Mouse (Mus musculus) forebrain, embryonic 15.5 days (tissue): ENCODE data around the gene Nccrp1. TPM values are rescaled to one million over a fixed set of nuclear protein-coding genes. Genes with fewer than 3 reads are reported as not detected.
"Not testable (repeated sequence)": the region's sequence is repeated elsewhere in the genome, so short reads cannot be mapped to it uniquely, and the experiment has no call there.

Experiments used
- ATAC-seq: fragments of 200-750 bp; cut with Nextera tagmentation; replicated peaks from 2 replicates; pipeline ENCODE4 v1.8.0; 2017; ENCODE audit warnings: mild to moderate bottlenecking, moderate TSS enrichment, moderate library complexity
- H3K27ac ChIP-seq: fragments of 300-500 bp; sonication (generic); replicated peaks from 2 replicates; pipeline ENCODE4 v1.5.1; 2015; ENCODE audit warnings: mild to moderate bottlenecking, inconsistent platforms
- H3K27me3 ChIP-seq: fragments of 300-500 bp; sonication (generic); 2 replicates; pipeline ENCODE4 v1.6.1; 2015; ENCODE audit warnings: inconsistent platforms
- H3K36me3 ChIP-seq: fragments of 300-500 bp; sonication (generic); 2 replicates; pipeline ENCODE4 v1.6.1; 2015; ENCODE audit warnings: mild to moderate bottlenecking, inconsistent platforms
- H3K4me1 ChIP-seq: fragments of 300-500 bp; sonication (generic); 2 replicates; pipeline ENCODE4 v1.6.1; 2015; ENCODE audit warnings: inconsistent platforms
- H3K4me2 ChIP-seq: fragments of 300-500 bp; sonication (generic); replicated peaks from 2 replicates; pipeline ENCODE4 v1.6.1; 2015; ENCODE audit warnings: mild to moderate bottlenecking, inconsistent platforms
- H3K4me3 ChIP-seq: fragments of 300-500 bp; sonication (generic); 2 replicates; pipeline ENCODE4 v1.5.1; 2015; ENCODE audit warnings: mild to moderate bottlenecking, inconsistent platforms
- H3K9ac ChIP-seq: fragments of 300-500 bp; sonication (generic); replicated peaks from 2 replicates; pipeline ENCODE4 v1.6.1; 2015; ENCODE audit warnings: mild to moderate bottlenecking, inconsistent platforms
- H3K9me3 ChIP-seq: fragments of 300-500 bp; sonication (generic); 2 replicates; pipeline ENCODE4 v1.6.1; 2016; ENCODE audit warnings: inconsistent platforms
- WGBS: fragments of 180-500 bp; shearing (Covaris S2); methylation state at CpG from one replicate; pipeline ENCODE4 v1.1.7; 2015; ENCODE audit warnings: mixed read lengths; 5-methylcytosine and 5-hydroxymethylcytosine counted together
- polyA plus RNA-seq: library from polyadenylated mRNA; unstranded; fragments of >200 nt; fragmentation: Nextera tagmentation; extraction: Ambion mirVana; gene quantifications from 2 replicates; pipeline ENCODE4 v1.2.1, GENCODE M21; 2015

The Nccrp1 gene
- polyA plus RNA-seq, 1 experiment from 2014 or later: not detected

- ATAC-seq: no peak
- Histone ChIP-seq H3K27ac (no peak overlapping the region), H3K9me3 (no peaks in the 10 kb centered on the region)
These were observed 1.8 kb downstream of the Nccrp1 start for GRCm38 (mm10) chr7:28545048-28545890.

DNA sequence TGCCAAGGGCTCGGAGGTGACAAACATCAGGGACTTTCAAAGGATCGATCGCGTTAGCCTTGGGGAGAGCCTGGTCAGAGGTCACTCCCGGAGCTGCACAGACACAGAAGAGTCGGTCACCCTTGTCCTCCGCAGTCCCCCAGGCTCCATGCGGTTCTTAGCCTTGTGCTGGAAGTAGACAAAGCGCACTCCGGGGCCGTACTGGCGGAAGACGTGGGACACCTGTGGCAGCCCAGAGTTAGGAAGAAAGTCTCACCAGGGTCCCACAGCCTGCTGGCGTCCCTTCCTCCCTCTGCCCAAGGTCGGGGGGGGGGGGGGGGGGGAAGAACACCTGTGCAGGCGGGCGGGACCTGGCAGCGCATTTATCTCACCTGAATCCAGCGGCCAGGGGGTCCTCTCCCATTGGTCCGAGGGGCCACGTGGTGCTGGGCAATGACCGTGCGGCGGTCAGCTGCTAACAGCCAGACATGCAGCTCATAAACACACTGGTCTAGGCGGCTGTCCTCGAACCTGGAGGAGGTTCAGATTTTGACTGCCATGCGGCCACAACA lies 2.9 kb downstream of the Nccrp1 start:
- WGBS: 5% methylated on average over 26 of the region's 27 CpGs

More at GRCm38 (mm10) chr7:28545048-28545890, 1.8 kb downstream of the Nccrp1 start:
- H3K36me3 ChIP-seq: no peaks in the 10 kb centered on the region
- H3K4me3 ChIP-seq: no peak overlapping the region
- H3K4me2 ChIP-seq: no peak overlapping the region
- 26% methylated on average over 14 of the region's 14 CpGs for WGBS
- no peak overlapping the region for H3K9ac ChIP-seq
- peaks cover 16% of the 10 kb centered on the region for H3K4me1 ChIP-seq
- peaks cover 35% of the 10 kb centered on the region for H3K27me3 ChIP-seq

DNA sequence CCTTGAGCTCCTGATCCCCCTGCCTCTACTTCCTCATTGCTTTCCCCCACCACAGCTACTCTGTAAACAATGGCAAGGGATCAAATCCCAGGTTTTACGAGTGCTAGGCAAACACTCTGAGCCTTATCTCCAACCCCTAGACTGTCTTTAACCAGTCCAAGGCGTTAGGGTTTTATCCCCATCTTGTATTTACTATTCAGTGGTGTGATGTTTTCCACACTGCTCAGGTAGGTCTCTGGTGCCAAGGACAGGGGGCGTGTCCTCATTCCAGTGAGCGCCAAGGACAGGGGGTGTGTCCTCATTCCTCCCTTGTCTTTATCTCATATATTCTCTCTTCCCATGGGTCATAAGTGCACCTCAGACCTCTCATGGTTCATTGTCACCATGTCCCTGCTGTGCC lies 6.5 kb downstream of the Nccrp1 start, which contains the start of gene Sycn:
Sycn (plus strand) TSS at position 360 of the 400 bp plus-strand sequence.
- no peak for ATAC-seq
- peaks cover 7% of the 10 kb centered on the region; the same call in 1 of the 2 replicates for H3K4me1 ChIP-seq
- 90% methylated on average over 4 of the region's 4 CpGs for WGBS

More for the DNA sequence above, 2.9 kb downstream of the Nccrp1 start:
- peaks cover 16% of the 10 kb centered on the region for H3K4me1 ChIP-seq
- no peak overlapping the region for H3K9ac ChIP-seq
- peaks cover 35% of the 10 kb centered on the region for H3K27me3 ChIP-seq
- no peak overlapping the region for H3K27ac ChIP-seq
- peak overlapping the region; percentile 14; the same call in 1 of the 2 replicates for H3K4me2 ChIP-seq
- H3K9me3 ChIP-seq: no peaks in the 10 kb centered on the region
- no peak for ATAC-seq
- no peak overlapping the region; the same call in 1 of the 2 replicates for H3K4me3 ChIP-seq
- H3K36me3 ChIP-seq: no peaks in the 10 kb centered on the region

GRCm38 (mm10) chr7:28538886-28539285 lies 8.2 kb downstream of the Nccrp1 start:
- 95% methylated on average over 6 of the region's 6 CpGs for WGBS
- not testable (repeated sequence) for ATAC-seq, H3K9ac ChIP-seq, H3K4me2 ChIP-seq, H3K36me3 ChIP-seq, H3K4me3 ChIP-seq, H3K27me3 ChIP-seq, H3K4me1 ChIP-seq, H3K27ac ChIP-seq, H3K9me3 ChIP-seq

More for the DNA sequence above, 6.5 kb downstream of the Nccrp1 start, which contains the start of gene Sycn:
- H3K4me2 ChIP-seq: no peak within 1 kb of the TSS
- H3K36me3 ChIP-seq: no peaks in the 10 kb centered on the region
- no peak within 1 kb of the TSS for H3K9ac ChIP-seq
- no peaks in the 10 kb centered on the region for H3K9me3 ChIP-seq
- H3K27me3 ChIP-seq: peaks cover 16% of the 10 kb centered on the region
- H3K27ac ChIP-seq: no peak within 1 kb of the TSS
- H3K4me3 ChIP-seq: no peak within 1 kb of the TSS

DNA sequence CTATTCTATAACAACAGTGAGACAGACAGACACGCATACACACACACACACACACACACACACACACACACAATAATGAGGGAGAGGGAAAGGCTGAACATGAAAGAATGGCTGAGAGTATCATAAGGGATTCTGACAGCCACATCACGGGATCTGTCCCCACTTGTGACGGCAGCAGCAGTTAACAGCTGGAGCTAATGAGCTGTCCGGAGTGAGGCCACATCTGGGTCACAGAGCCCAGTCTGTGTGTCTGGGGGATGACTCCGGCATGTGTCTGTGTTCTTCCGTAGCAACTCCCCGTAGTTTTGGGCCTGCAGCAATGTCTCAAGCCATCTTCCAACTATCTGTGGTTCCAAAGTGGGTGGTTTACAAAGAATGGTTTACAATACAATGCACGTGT lies 15.0 kb downstream of the Nccrp1 start:
- Histone ChIP-seq H3K27me3 (no peaks in the 10 kb centered on the region), H3K4me2 (no peak overlapping the region), H3K4me3 (no peak overlapping the region), H3K27ac (no peak overlapping the region), H3K36me3 (no peaks in the 10 kb centered on the region), H3K4me1 (no peaks in the 10 kb centered on the region), H3K9me3 (no peaks in the 10 kb centered on the region), H3K9ac (no peak overlapping the region)
- no peak for ATAC-seq
- WGBS: 75% methylated on average over 8 of the region's 8 CpGs

DNA sequence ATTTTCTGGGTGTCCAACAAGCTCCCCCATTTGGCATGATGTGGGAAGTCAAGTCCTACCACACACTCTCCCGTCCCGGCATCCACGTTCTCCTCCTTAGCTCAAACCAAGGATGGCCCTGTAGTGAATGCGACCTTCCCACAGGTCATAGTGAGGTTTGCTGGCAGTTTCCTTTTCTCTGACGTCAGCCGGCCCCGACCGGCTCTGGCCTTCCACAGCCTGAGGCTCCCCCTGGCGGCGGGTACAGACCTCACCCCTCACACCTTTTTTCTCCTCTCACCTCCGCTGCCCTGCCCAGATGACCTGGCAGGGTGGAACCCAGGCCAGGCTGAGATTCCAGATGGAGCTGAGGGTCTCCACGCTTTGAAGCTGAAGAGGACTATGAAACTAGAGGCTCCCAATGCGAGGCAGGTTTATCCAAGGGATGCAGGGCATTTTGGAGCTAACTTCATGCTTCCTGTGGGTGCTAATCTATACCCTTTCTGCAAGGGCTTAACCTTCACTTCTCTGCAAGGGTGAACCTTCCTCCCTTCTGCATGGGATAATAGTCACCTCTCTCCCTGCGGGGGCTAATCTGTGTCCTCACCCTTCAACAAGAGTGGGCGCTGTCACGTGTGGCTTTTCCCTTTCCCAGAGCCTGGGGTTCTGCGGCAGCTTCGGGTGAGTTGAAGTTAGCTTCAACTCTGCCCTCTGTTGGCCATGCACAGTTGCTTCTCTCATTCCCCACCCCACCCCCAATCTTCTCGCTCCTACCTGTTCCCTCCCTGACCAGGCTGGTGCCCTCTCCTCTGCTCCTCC lies 18.9 kb downstream of the Nccrp1 start:
- ATAC-seq: no peak
- H3K4me1 ChIP-seq: no peaks in the 10 kb centered on the region
- WGBS: 9% methylated on average over 19 of the region's 19 CpGs
- no peaks in the 10 kb centered on the region for H3K36me3 ChIP-seq
- H3K4me2 ChIP-seq: no peak overlapping the region
- no peaks in the 10 kb centered on the region for H3K27me3 ChIP-seq
- H3K4me3 ChIP-seq: no peak overlapping the region
- no peak overlapping the region for H3K27ac ChIP-seq
- H3K9me3 ChIP-seq: no peaks in the 10 kb centered on the region
- no peak overlapping the region for H3K9ac ChIP-seq

- not testable (repeated sequence) for H3K27me3 ChIP-seq, H3K9ac ChIP-seq, H3K4me3 ChIP-seq, H3K9me3 ChIP-seq, H3K4me1 ChIP-seq, ATAC-seq, H3K4me2 ChIP-seq, H3K36me3 ChIP-seq, H3K27ac ChIP-seq
- 89% methylated on average over 5 of the region's 6 CpGs for WGBS
These were observed 24.5 kb downstream of the Nccrp1 start, which contains the start of gene Ifnl3 for GRCm38 (mm10) chr7:28522536-28522935. Ifnl3 (plus strand) TSS chr7:28522836.

DNA sequence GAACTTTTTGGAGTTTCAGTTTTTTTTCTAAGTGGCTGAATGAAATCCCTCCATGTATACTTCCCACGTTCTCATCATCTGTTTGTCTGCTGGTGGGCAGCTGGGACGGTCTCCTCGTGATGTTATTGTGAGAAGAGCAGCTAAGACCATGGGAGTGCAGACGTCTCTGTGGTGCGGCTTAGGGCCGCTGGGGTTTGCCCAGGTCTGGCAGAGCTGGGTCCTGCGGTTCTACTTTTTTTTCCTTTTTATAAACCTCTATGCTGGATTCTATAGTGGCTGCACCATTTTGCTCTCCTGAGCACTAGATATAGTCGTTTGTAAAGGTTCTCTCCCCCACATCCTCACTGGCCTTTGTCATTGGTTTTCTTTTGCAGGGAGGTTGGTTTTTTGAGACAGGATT lies 35.6 kb downstream of the Nccrp1 start:
- no peaks in the 10 kb centered on the region for H3K4me1 ChIP-seq
- H3K9me3 ChIP-seq: no peaks in the 10 kb centered on the region
- no peak overlapping the region for H3K4me2 ChIP-seq
- no peak overlapping the region for H3K4me3 ChIP-seq
- no peak overlapping the region for H3K27ac ChIP-seq
- 75% methylated on average over 8 of the region's 8 CpGs for WGBS
- H3K27me3 ChIP-seq: no peaks in the 10 kb centered on the region
- H3K9ac ChIP-seq: no peak overlapping the region
- no peak for ATAC-seq
- no peaks in the 10 kb centered on the region for H3K36me3 ChIP-seq

GRCm38 (mm10) chr7:28510405-28510974 lies 36.6 kb downstream of the Nccrp1 start, which contains the start of gene Ifnl2:
Ifnl2 (minus strand) TSS chr7:28510455.
- H3K9ac ChIP-seq, H3K27ac ChIP-seq, H3K4me1 ChIP-seq, H3K4me3 ChIP-seq, H3K4me2 ChIP-seq, H3K36me3 ChIP-seq, ATAC-seq, H3K9me3 ChIP-seq, H3K27me3 ChIP-seq: not testable (repeated sequence)
- WGBS: 66% methylated on average over 8 of the region's 8 CpGs

- H3K4me1 ChIP-seq, ATAC-seq: not testable (repeated sequence)
These were observed 37.9 kb downstream of the Nccrp1 start for GRCm38 (mm10) chr7:28509121-28509520.

GRCm38 (mm10) chr7:28505585-28505984 lies 41.5 kb downstream of the Nccrp1 start:
- Histone ChIP-seq H3K9ac (no peak overlapping the region), H3K4me2 (no peak overlapping the region), H3K27me3 (no peaks in the 10 kb centered on the region), H3K4me3 (no peak overlapping the region), H3K4me1 (no peaks in the 10 kb centered on the region), H3K9me3 (no peaks in the 10 kb centered on the region), H3K36me3 (no peaks in the 10 kb centered on the region), H3K27ac (no peak overlapping the region)
- 5% methylated on average over 5 of the region's 5 CpGs for WGBS
- no peak for ATAC-seq

More at GRCm38 (mm10) chr7:28509121-28509520, 37.9 kb downstream of the Nccrp1 start:
- H3K4me2 ChIP-seq, H3K27me3 ChIP-seq, H3K9me3 ChIP-seq, H3K4me3 ChIP-seq, H3K27ac ChIP-seq, H3K9ac ChIP-seq, H3K36me3 ChIP-seq: not testable (repeated sequence)
- 61% methylated on average over 2 of the region's 2 CpGs for WGBS
